ENCODE assay signal across 9 mouse cellular contexts in genomic region chr10:56379720-56380119, GRCm38 (mm10). TPM values are rescaled to one million over a fixed set of nuclear protein-coding genes. Genes with fewer than 3 reads are reported as not detected.
A peak's percentile ranks its signal among the peaks of the same experiment; 100 is the strongest.
DNase-seq lines count a peak whose midpoint lies in the region; ATAC-seq and TF ChIP-seq lines count a peak whose summit lies in the region.
"Had no signal": no experiment of that assay in that cellular context is flagged by ENCODE, and none has a peak within 500 bp of the region (broad histone marks: within the 10 kb centered on the region; RNA-seq: fewer than 3 reads in every experiment).

No protein-coding gene starts in this region.

- peak overlapping the region; percentile 53 for H3K4me2 ChIP-seq in embryonic facial prominence, embryonic 15.5 days (replicated peaks)
- H3K4me2 ChIP-seq in hindbrain, embryonic 16.5 days (ENCODE audit: low read length) = peak overlapping the region; percentile 81
- peak overlapping the region; percentile 80 for H3K4me2 ChIP-seq in neural tube, embryonic 12.5 days (replicated peaks)

- peak overlapping the region; percentile 18; the same call in 1 of the 2 replicates for H3K4me3 ChIP-seq in liver, adult 2 months (ENCODE audit: insufficient read depth, low read depth, low read length)
- H3K4me3 ChIP-seq in embryonic facial prominence, embryonic 15.5 days (replicated peaks) = peak overlapping the region; percentile 69
- H3K4me3 ChIP-seq in hindbrain, embryonic 16.5 days (ENCODE audit: low read length) = peak overlapping the region; percentile 52
- H3K4me3 ChIP-seq in neural tube, embryonic 12.5 days = peak overlapping the region; percentile 51

- H3K4me1 ChIP-seq in liver, adult 2 months (ENCODE audit: control insufficient read depth, insufficient read depth, low read length) = no peaks in the 10 kb centered on the region; the same call in 1 of the 2 replicates
- 0 out of 2 replicates have a peak, but pooled peaks cover 5% of the 10 kb centered on the region for H3K4me1 ChIP-seq in embryonic facial prominence, embryonic 15.5 days
- peaks cover 8% of the 10 kb centered on the region; the same call in 1 of the 2 replicates for H3K4me1 ChIP-seq in hindbrain, embryonic 16.5 days (ENCODE audit: control insufficient read depth, insufficient read depth, low read depth, low read length)
- peaks cover 6% of the 10 kb centered on the region for H3K4me1 ChIP-seq in neural tube, embryonic 12.5 days

- no peak for TF ChIP-seq CTCF in liver, adult 2 months (IDR thresholded peaks at IDR 0.05; ENCODE audit: low read depth, low read length)

- H3K9me3 ChIP-seq in embryonic facial prominence, embryonic 15.5 days (replicated peaks) = no peaks in the 10 kb centered on the region
- H3K9me3 ChIP-seq in hindbrain, embryonic 16.5 days (ENCODE audit: control insufficient read depth, low read length) = no peaks in the 10 kb centered on the region
- H3K9me3 ChIP-seq in neural tube, embryonic 12.5 days = no peaks in the 10 kb centered on the region

- 26% methylated on average over 7 of the region's 7 CpGs for WGBS in liver, adult 2 months
- WGBS in embryonic facial prominence, embryonic 15.5 days = 2% methylated on average over 7 of the region's 7 CpGs
- WGBS in hindbrain, embryonic 16.5 days = 7% methylated on average over 7 of the region's 7 CpGs
- 1% methylated on average over 7 of the region's 7 CpGs for WGBS in neural tube, embryonic 12.5 days

- H3K9ac ChIP-seq in liver, adult 2 months (ENCODE audit: low read depth, low read length) = no peak overlapping the region
- peak overlapping the region; percentile 73; the same call in 1 of the 2 replicates for H3K9ac ChIP-seq in embryonic facial prominence, embryonic 15.5 days
- no peak overlapping the region for H3K9ac ChIP-seq in hindbrain, embryonic 16.5 days (ENCODE audit: low read depth, low read length)
- no peak overlapping the region for H3K9ac ChIP-seq in neural tube, embryonic 12.5 days

- H3K36me3 ChIP-seq in liver, adult 2 months (ENCODE audit: control insufficient read depth, insufficient read depth, low read length) = no peaks in the 10 kb centered on the region
- no peaks in the 10 kb centered on the region for H3K36me3 ChIP-seq in embryonic facial prominence, embryonic 15.5 days
- H3K36me3 ChIP-seq in hindbrain, embryonic 16.5 days (ENCODE audit: control insufficient read depth, insufficient read depth, low read length) = no peaks in the 10 kb centered on the region
- no peaks in the 10 kb centered on the region for H3K36me3 ChIP-seq in neural tube, embryonic 12.5 days

- no peak for TF ChIP-seq POLR2A in liver, adult 2 months (IDR thresholded peaks at IDR 0.05; ENCODE audit: extremely low read depth, insufficient read depth, low read length)

- DNase-seq in liver, adult 2 months (ENCODE audit: extremely low read depth, low read depth, low spot score) = no peak
- no peak for DNase-seq in liver
- no peak for DNase-seq in frontal cortex, postnatal 14 days (ENCODE audit: low spot score in 2 of 2)
- no peak for DNase-seq in thymus, postnatal 10 days (ENCODE audit: low spot score in 2 of 2)
- DNase-seq in frontal cortex, postnatal 25 days (ENCODE audit: low spot score in 2 of 2) = no peak

- H3K27ac ChIP-seq in liver, adult 2 months (replicated peaks; ENCODE audit: insufficient read depth, low read depth, low read length) = no peak overlapping the region
- H3K27ac ChIP-seq in embryonic facial prominence, embryonic 15.5 days (replicated peaks) = peak overlapping the region; percentile 93
- peak overlapping the region; percentile 29; the same call in 1 of the 2 replicates for H3K27ac ChIP-seq in hindbrain, embryonic 16.5 days (ENCODE audit: low read depth, low read length)
- no peak overlapping the region for H3K27ac ChIP-seq in neural tube, embryonic 12.5 days

- no peak for ATAC-seq in embryonic facial prominence, embryonic 15.5 days (ENCODE audit: insufficient number of reproducible peaks, low FRiP score, low TSS enrichment, low read depth)
- ATAC-seq in hindbrain, embryonic 16.5 days = no peak
- no peak for ATAC-seq in neural tube, embryonic 12.5 days (ENCODE audit: low FRiP score, low read depth)

- H3K27me3 ChIP-seq in liver, adult 2 months (ENCODE audit: control insufficient read depth, insufficient read depth, low read length) = peaks cover 12% of the 10 kb centered on the region; the same call in 1 of the 2 replicates
- no peaks in the 10 kb centered on the region for H3K27me3 ChIP-seq in embryonic facial prominence, embryonic 15.5 days
- no peaks in the 10 kb centered on the region; the same call in 1 of the 2 replicates for H3K27me3 ChIP-seq in hindbrain, embryonic 16.5 days (replicated peaks; ENCODE audit: control insufficient read depth, insufficient read depth, low read length)
- H3K27me3 ChIP-seq in neural tube, embryonic 12.5 days (replicated peaks) = no peaks in the 10 kb centered on the region

- no peaks in the 10 kb centered on the region for H3K79me2 ChIP-seq in liver, adult 2 months (ENCODE audit: control insufficient read depth, insufficient read depth, low read length)

RNA-seq across cellular contexts. Expression of gene Gja1, which starts 2.6 kb away (rescaled TPM):
- 4.1 and 5.5 TPM in 2 replicates for total RNA-seq in liver, adult 2 months (2014; rRNA removed)
- polyA plus RNA-seq in liver, adult 2 months (2012; rRNA removed) = 0.66 and 0.73 TPM in 2 replicates
- polyA plus RNA-seq in embryonic facial prominence, embryonic 15.5 days (2015; fragmentation: Nextera tagmentation; extraction: Ambion mirVana) = 339 and 357 TPM in 2 replicates
- polyA plus RNA-seq in hindbrain, embryonic 16.5 days (2015; fragmentation: Nextera tagmentation; extraction: Ambion mirVana) = 138 and 145 TPM in 2 replicates
- 128 and 132 TPM in 2 replicates for polyA plus RNA-seq in neural tube, embryonic 12.5 days (2016; fragmentation: Nextera tagmentation; extraction: Ambion mirVana)
- polyA plus RNA-seq: erythroblast, embryonic 14.5 days had no signal

Comparison
In these comparisons a context has a peak if more than half of its experiments do, and no peak if none do; other contexts are left out.
1. H3K27ac ChIP-seq: peak in embryonic facial prominence, embryonic 15.5 days (single experiment) and hindbrain, embryonic 16.5 days (single experiment); none in liver, adult 2 months (single experiment) and neural tube, embryonic 12.5 days (single experiment).
2. H3K4me3 ChIP-seq: peak in every context shown above with its lines; median percentile 69 in embryonic facial prominence, embryonic 15.5 days; 52 in hindbrain, embryonic 16.5 days; 51 in neural tube, embryonic 12.5 days; 18 in liver, adult 2 months.
3. RNA of gene Gja1, which starts 2.6 kb away (polyA plus RNA-seq): 339 to 357 TPM in embryonic facial prominence, embryonic 15.5 days, 138 to 145 TPM in hindbrain, embryonic 16.5 days and 128 to 132 TPM in neural tube, embryonic 12.5 days; 0.66 to 0.73 TPM in liver, adult 2 months; every median in the first group is over 10 times any median in the second.
4. Peak in every context shown above with its lines, with median percentiles within 50 percentile points of each other: H3K4me2 ChIP-seq.